Mouse (Mus musculus): ENCODE results near the gene Lmbr1l.
A peak's percentile ranks its signal among the peaks of the same experiment; 100 is the strongest.

GRCm38 (mm10) chr15:98901530-98901929, 16.5 kb downstream of the Lmbr1l start:
- TF ChIP-seq CTCF (IDR thresholded peaks at IDR 0.05; ENCODE audit: low read depth) (peak; percentile 30), EP300 (IDR thresholded peaks at IDR 0.05; ENCODE audit: low read depth) (no peak)
